Mouse (Mus musculus): ENCODE results near the gene Krtap28-13. TPM values are rescaled to one million over a fixed set of nuclear protein-coding genes. Genes with fewer than 3 reads are reported as not detected.

Gene Krtap28-13
- polyA plus RNA-seq (2016; fragmentation: Nextera tagmentation; extraction: Ambion mirVana): not detected in 2 replicates

GRCm38 (mm10) chr1:83060643-83061042 lies at the start of gene Krtap28-13:
TSS of gene Krtap28-13 (plus strand) at chr1:83060930.
- H3K9me3 ChIP-seq: no peaks in the 10 kb centered on the region
- no peak within 1 kb of the TSS for H3K4me2 ChIP-seq (replicated peaks)
- 78% methylated on average over 1 of the region's 4 CpGs for WGBS
- ATAC-seq (ENCODE audit: insufficient number of reproducible peaks, insufficient read depth, low FRiP score, low TSS enrichment): no peak
- H3K27me3 ChIP-seq: no peaks in the 10 kb centered on the region
- H3K36me3 ChIP-seq: no peaks in the 10 kb centered on the region
- no peak within 1 kb of the TSS for H3K9ac ChIP-seq
- H3K4me3 ChIP-seq: no peak within 1 kb of the TSS
- H3K4me1 ChIP-seq: no peaks in the 10 kb centered on the region
- H3K27ac ChIP-seq: no peak within 1 kb of the TSS

GRCm38 (mm10) chr1:83014477-83014876 lies 46.3 kb upstream of the Krtap28-13 start:
- Histone ChIP-seq H3K27me3 (no peaks in the 10 kb centered on the region), H3K36me3 (no peaks in the 10 kb centered on the region), H3K27ac (no peak overlapping the region), H3K9me3 (no peaks in the 10 kb centered on the region), H3K4me1 (no peaks in the 10 kb centered on the region), H3K4me3 (no peak overlapping the region), H3K4me2 (replicated peaks) (no peak overlapping the region), H3K9ac (no peak overlapping the region)
- 95% methylated on average over 3 of the region's 3 CpGs for WGBS
- no peak for ATAC-seq (ENCODE audit: insufficient number of reproducible peaks, insufficient read depth, low FRiP score, low TSS enrichment)

- H3K4me2 ChIP-seq (replicated peaks): no peak overlapping the region
- H3K27ac ChIP-seq: no peak overlapping the region
- no peak for ATAC-seq (ENCODE audit: insufficient number of reproducible peaks, insufficient read depth, low FRiP score, low TSS enrichment)
- WGBS: 77% methylated on average over 10 of the region's 10 CpGs
- no peak overlapping the region for H3K4me3 ChIP-seq
- H3K9me3 ChIP-seq: no peaks in the 10 kb centered on the region
- no peaks in the 10 kb centered on the region for H3K4me1 ChIP-seq
- no peaks in the 10 kb centered on the region for H3K27me3 ChIP-seq
- H3K9ac ChIP-seq: no peak overlapping the region
- no peaks in the 10 kb centered on the region for H3K36me3 ChIP-seq
Measured at GRCm38 (mm10) chr1:83015329-83015879, 45.3 kb upstream of the Krtap28-13 start.

GRCm38 (mm10) chr1:83016556-83016955 lies 44.2 kb upstream of the Krtap28-13 start:
- no peak overlapping the region for H3K4me3 ChIP-seq
- no peaks in the 10 kb centered on the region for H3K9me3 ChIP-seq

GRCm38 (mm10) chr1:83031950-83032349 lies 28.8 kb upstream of the Krtap28-13 start:
- WGBS: 54% methylated on average over 1 of the region's 1 CpGs
- Histone ChIP-seq H3K9me3 (no peaks in the 10 kb centered on the region), H3K4me2 (replicated peaks) (no peak overlapping the region), H3K27me3 (no peaks in the 10 kb centered on the region), H3K27ac (no peak overlapping the region), H3K36me3 (no peaks in the 10 kb centered on the region), H3K4me1 (no peaks in the 10 kb centered on the region), H3K9ac (no peak overlapping the region), H3K4me3 (no peak overlapping the region)
- no peak for ATAC-seq (ENCODE audit: insufficient number of reproducible peaks, insufficient read depth, low FRiP score, low TSS enrichment)

More at GRCm38 (mm10) chr1:83016556-83016955, 44.2 kb upstream of the Krtap28-13 start:
- Histone ChIP-seq H3K27ac (no peak overlapping the region), H3K4me1 (no peaks in the 10 kb centered on the region), H3K4me2 (replicated peaks) (no peak overlapping the region), H3K27me3 (no peaks in the 10 kb centered on the region), H3K9ac (no peak overlapping the region), H3K36me3 (no peaks in the 10 kb centered on the region)
- no peak for ATAC-seq (ENCODE audit: insufficient number of reproducible peaks, insufficient read depth, low FRiP score, low TSS enrichment)
- WGBS: 61% methylated on average over 1 of the region's 1 CpGs

GRCm38 (mm10) chr1:83032508-83032907 lies 28.2 kb upstream of the Krtap28-13 start:
- WGBS: 89% methylated on average over 6 of the region's 6 CpGs
- no peak for ATAC-seq (ENCODE audit: insufficient number of reproducible peaks, insufficient read depth, low FRiP score, low TSS enrichment)
- Histone ChIP-seq H3K27ac (no peak overlapping the region), H3K27me3 (no peaks in the 10 kb centered on the region), H3K4me2 (replicated peaks) (no peak overlapping the region), H3K9ac (no peak overlapping the region), H3K9me3 (no peaks in the 10 kb centered on the region), H3K36me3 (no peaks in the 10 kb centered on the region), H3K4me3 (no peak overlapping the region), H3K4me1 (no peaks in the 10 kb centered on the region)

GRCm38 (mm10) chr1:83034509-83034908 lies 26.2 kb upstream of the Krtap28-13 start:
- no peak overlapping the region for H3K4me2 ChIP-seq (replicated peaks)
- no peaks in the 10 kb centered on the region for H3K9me3 ChIP-seq
- no peak overlapping the region for H3K27ac ChIP-seq
- no peaks in the 10 kb centered on the region for H3K36me3 ChIP-seq
- no peak overlapping the region for H3K9ac ChIP-seq
- no peaks in the 10 kb centered on the region for H3K27me3 ChIP-seq
- no peak for ATAC-seq (ENCODE audit: insufficient number of reproducible peaks, insufficient read depth, low FRiP score, low TSS enrichment)
- no peak overlapping the region for H3K4me3 ChIP-seq
- H3K4me1 ChIP-seq: no peaks in the 10 kb centered on the region
- WGBS: 71% methylated on average over 5 of the region's 5 CpGs

GRCm38 (mm10) chr1:83036892-83037667 lies 23.6 kb upstream of the Krtap28-13 start:
- no peak for ATAC-seq (ENCODE audit: insufficient number of reproducible peaks, insufficient read depth, low FRiP score, low TSS enrichment)
- Histone ChIP-seq H3K4me2 (replicated peaks) (no peak overlapping the region), H3K9me3 (no peaks in the 10 kb centered on the region), H3K9ac (no peak overlapping the region), H3K36me3 (no peaks in the 10 kb centered on the region), H3K27ac (no peak overlapping the region), H3K4me3 (no peak overlapping the region), H3K4me1 (no peaks in the 10 kb centered on the region), H3K27me3 (no peaks in the 10 kb centered on the region)
- 68% methylated on average over 11 of the region's 11 CpGs for WGBS

- H3K9ac ChIP-seq: peak within 1 kb of the TSS; percentile 46; the same call in 1 of the 2 replicates
- peak; percentile 82; the same call in 1 of the 2 replicates for ATAC-seq (ENCODE audit: insufficient number of reproducible peaks, insufficient read depth, low FRiP score, low TSS enrichment)
- peak within 1 kb of the TSS; percentile 56 for H3K4me2 ChIP-seq (replicated peaks)
- no peaks in the 10 kb centered on the region for H3K9me3 ChIP-seq
- peak within 1 kb of the TSS; percentile 46 for H3K4me3 ChIP-seq
- H3K27me3 ChIP-seq: no peaks in the 10 kb centered on the region
- H3K27ac ChIP-seq: peak within 1 kb of the TSS; percentile 51; the same call in 1 of the 2 replicates
- WGBS: under 1% methylated on average over 25 of the region's 25 CpGs
- no peaks in the 10 kb centered on the region for H3K36me3 ChIP-seq
- H3K4me1 ChIP-seq: no peaks in the 10 kb centered on the region
Measured at GRCm38 (mm10) chr1:83038109-83038672, 22.5 kb upstream of the Krtap28-13 start, which contains the start of gene Slc19a3. TSS of gene Slc19a3 (minus strand) at chr1:83038448.

- H3K4me3 ChIP-seq: no peak overlapping the region
- H3K4me2 ChIP-seq (replicated peaks): no peak overlapping the region
- H3K9ac ChIP-seq: no peak overlapping the region
- no peaks in the 10 kb centered on the region for H3K9me3 ChIP-seq
- no peak overlapping the region for H3K27ac ChIP-seq
- H3K27me3 ChIP-seq: no peaks in the 10 kb centered on the region
- H3K4me1 ChIP-seq: no peaks in the 10 kb centered on the region
- ATAC-seq (ENCODE audit: insufficient number of reproducible peaks, insufficient read depth, low FRiP score, low TSS enrichment): no peak
- H3K36me3 ChIP-seq: no peaks in the 10 kb centered on the region
- WGBS: 72% methylated on average over 4 of the region's 4 CpGs
Measured at GRCm38 (mm10) chr1:83039080-83039479, 21.6 kb upstream of the Krtap28-13 start.

GRCm38 (mm10) chr1:83042380-83042779 lies 18.4 kb upstream of the Krtap28-13 start, which contains the start of gene Krtap28-10:
TSS of gene Krtap28-10 (minus strand) at chr1:83042480.
- no peaks in the 10 kb centered on the region for H3K27me3 ChIP-seq
- WGBS: 92% methylated on average over 2 of the region's 2 CpGs
- H3K4me2 ChIP-seq (replicated peaks): no peak within 1 kb of the TSS
- H3K9me3 ChIP-seq: no peaks in the 10 kb centered on the region
- H3K36me3 ChIP-seq: no peaks in the 10 kb centered on the region
- no peak within 1 kb of the TSS for H3K9ac ChIP-seq
- no peak within 1 kb of the TSS for H3K27ac ChIP-seq
- H3K4me1 ChIP-seq: no peaks in the 10 kb centered on the region
- no peak for ATAC-seq (ENCODE audit: insufficient number of reproducible peaks, insufficient read depth, low FRiP score, low TSS enrichment)
- H3K4me3 ChIP-seq: no peak within 1 kb of the TSS
